Mouse (Mus musculus) mature B cell (primary cell): Measurements from ENCODE around the gene Ece1.

ENCODE experiments used
- in situ Hi-C: fragments of 300-500 bp; cut with MboI; formaldehyde crosslinking; loops from 2 replicates; pipeline ENCODE4 v1.14.3; 2019

Ece1 gene

GRCm38 (mm10) chr4:137881445-137881844, 19.4 kb downstream of the Ece1 start:
- in situ Hi-C loops = no loop called here

GRCm38 (mm10) chr4:137882663-137883062, 20.6 kb downstream of the Ece1 start:
- in situ Hi-C loops = no loop called here

- in situ Hi-C loops = no loop called here
Observed at GRCm38 (mm10) chr4:137883513-137884150, 21.6 kb downstream of the Ece1 start.

GRCm38 (mm10) chr4:137887337-137887992, 25.4 kb downstream of the Ece1 start:
- in situ Hi-C loops = no loop called here

GRCm38 (mm10) chr4:137887993-137888388, 26.0 kb downstream of the Ece1 start:
- in situ Hi-C loops = no loop called here

GRCm38 (mm10) chr4:137890596-137890995, 28.6 kb downstream of the Ece1 start:
- in situ Hi-C loops = no loop called here

- in situ Hi-C loops = no loop called here
Observed at GRCm38 (mm10) chr4:137891553-137892145, 29.6 kb downstream of the Ece1 start.

- in situ Hi-C loops = no loop called here
Observed at GRCm38 (mm10) chr4:137892713-137893242, 30.7 kb downstream of the Ece1 start.

GRCm38 (mm10) chr4:137896612-137897297, 34.7 kb downstream of the Ece1 start:
- in situ Hi-C loops = no loop called here

- in situ Hi-C loops = no loop called here
Observed at GRCm38 (mm10) chr4:137897298-137897612, 35.2 kb downstream of the Ece1 start.

GRCm38 (mm10) chr4:137898490-137898889, 36.5 kb downstream of the Ece1 start:
- in situ Hi-C loops = no loop called here

GRCm38 (mm10) chr4:137902268-137902667, 40.2 kb downstream of the Ece1 start:
- in situ Hi-C loops = no loop called here

GRCm38 (mm10) chr4:137902873-137903272, 40.8 kb downstream of the Ece1 start:
- in situ Hi-C loops = no loop called here

- in situ Hi-C loops = no loop called here
Observed at GRCm38 (mm10) chr4:137904956-137905551, 43.0 kb downstream of the Ece1 start.

GRCm38 (mm10) chr4:137907979-137908378, 45.9 kb downstream of the Ece1 start:
- in situ Hi-C loops = no loop called here

- in situ Hi-C loops = no loop called here
Observed at GRCm38 (mm10) chr4:137908489-137908888, 46.5 kb downstream of the Ece1 start.

GRCm38 (mm10) chr4:137908915-137909314, 46.9 kb downstream of the Ece1 start:
- in situ Hi-C loops = no loop called here

GRCm38 (mm10) chr4:137909471-137909870, 47.4 kb downstream of the Ece1 start:
- in situ Hi-C loops = no loop called here

- in situ Hi-C loops = no loop called here
Observed at GRCm38 (mm10) chr4:137910382-137911009, 48.5 kb downstream of the Ece1 start.

- in situ Hi-C loops = no loop called here
Observed at GRCm38 (mm10) chr4:137911657-137912056, 49.6 kb downstream of the Ece1 start.

- in situ Hi-C loops = no loop called here
Observed at GRCm38 (mm10) chr4:137912768-137913305, 50.8 kb downstream of the Ece1 start.
